Mouse (Mus musculus): ENCODE results near the gene Zkscan6. TPM values are rescaled to one million over a fixed set of nuclear protein-coding genes. Genes with fewer than 3 reads are reported as not detected.

Zkscan6 gene
- polyA plus RNA-seq, 1 experiment, result 12.4 TPM

DNA sequence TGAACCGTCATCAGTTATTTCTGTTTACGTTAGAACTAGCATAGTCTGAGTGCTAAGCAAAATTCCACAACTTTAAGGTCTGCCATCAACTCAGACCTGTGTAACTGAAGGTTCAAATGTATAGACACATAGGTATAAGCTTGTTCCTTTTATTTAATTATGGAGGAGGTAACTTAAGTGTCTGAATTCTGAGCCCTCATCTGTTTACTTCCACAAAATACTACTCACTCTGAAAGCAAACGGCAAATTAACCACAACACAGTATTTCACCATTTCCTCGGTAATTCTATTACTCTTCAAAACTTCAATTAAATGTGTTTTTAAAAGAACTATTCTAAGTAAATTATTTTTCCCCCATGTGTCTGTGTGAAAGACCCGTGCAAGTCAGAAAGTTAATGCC is 29.2 kb upstream of the Zkscan6 start:
- TF ChIP-seq CTCF (IDR thresholded peaks at IDR 0.05; ENCODE audit: extremely low read depth, insufficient read depth, low read length) (no peak), POLR2A (IDR thresholded peaks at IDR 0.05; ENCODE audit: extremely low read depth, insufficient read depth, low read length) (no peak)

DNA sequence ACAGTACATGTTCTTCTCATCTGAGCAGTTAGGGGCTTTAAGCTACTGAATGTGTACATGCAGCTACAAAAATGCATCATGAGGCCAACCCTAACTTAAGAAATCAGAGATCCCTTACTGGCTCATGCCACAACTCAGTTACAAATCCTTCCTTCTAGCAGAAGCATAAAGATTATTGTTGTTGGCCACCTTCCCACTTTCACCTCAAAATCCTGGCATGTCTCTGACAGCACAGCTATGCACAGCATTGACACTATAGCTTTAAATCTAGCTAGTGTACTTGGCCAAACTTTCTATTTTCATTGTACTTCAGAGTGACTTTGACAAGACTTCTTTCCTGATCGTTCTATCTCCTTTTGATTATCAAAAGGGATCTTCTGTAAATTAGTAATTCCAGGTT is 27.9 kb upstream of the Zkscan6 start:
- H3K4me3 ChIP-seq (ENCODE audit: insufficient read depth, low read length), result no peak overlapping the region
- H3K4me1 ChIP-seq (ENCODE audit: control insufficient read depth, insufficient read depth, low read length), result no peaks in the 10 kb centered on the region; the same call in 1 of the 2 replicates
- H3K27ac ChIP-seq (ENCODE audit: insufficient read depth, low read length), result no peak overlapping the region
- TF ChIP-seq CTCF (IDR thresholded peaks at IDR 0.05; ENCODE audit: extremely low read depth, insufficient read depth, low read length) (no peak), POLR2A (IDR thresholded peaks at IDR 0.05; ENCODE audit: extremely low read depth, insufficient read depth, low read length) (no peak)

More for the DNA sequence above, 29.2 kb upstream of the Zkscan6 start:
- no peak overlapping the region for H3K27ac ChIP-seq (ENCODE audit: insufficient read depth, low read length)
- H3K4me1 ChIP-seq (ENCODE audit: control insufficient read depth, insufficient read depth, low read length), result no peaks in the 10 kb centered on the region; the same call in 1 of the 2 replicates
- H3K4me3 ChIP-seq (ENCODE audit: insufficient read depth, low read length), result no peak overlapping the region

DNA sequence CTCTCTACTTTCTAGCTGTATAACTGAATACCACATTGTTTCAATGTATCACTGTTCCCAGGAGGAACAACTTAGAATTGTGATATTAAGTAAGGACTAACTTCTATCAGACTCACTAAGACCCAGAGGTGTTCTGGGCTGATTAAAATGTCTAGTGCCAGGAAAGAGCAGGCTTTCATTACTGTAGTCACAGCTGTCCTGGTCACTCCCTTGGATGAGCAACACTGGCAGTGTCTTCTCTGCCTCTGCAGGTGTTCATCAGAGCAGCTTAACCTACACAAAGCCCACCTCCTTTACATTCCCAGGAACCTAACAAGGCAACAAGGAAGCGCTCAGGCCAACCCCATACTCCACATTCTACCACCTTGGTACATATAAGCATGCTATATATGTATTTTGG is 27.4 kb upstream of the Zkscan6 start:
- H3K27ac ChIP-seq (ENCODE audit: insufficient read depth, low read length), result no peak overlapping the region
- TF ChIP-seq POLR2A (IDR thresholded peaks at IDR 0.05; ENCODE audit: extremely low read depth, insufficient read depth, low read length) (no peak), CTCF (IDR thresholded peaks at IDR 0.05; ENCODE audit: extremely low read depth, insufficient read depth, low read length) (no peak)
- no peak overlapping the region for H3K4me3 ChIP-seq (ENCODE audit: insufficient read depth, low read length)
- no peaks in the 10 kb centered on the region; the same call in 1 of the 2 replicates for H3K4me1 ChIP-seq (ENCODE audit: control insufficient read depth, insufficient read depth, low read length)

DNA sequence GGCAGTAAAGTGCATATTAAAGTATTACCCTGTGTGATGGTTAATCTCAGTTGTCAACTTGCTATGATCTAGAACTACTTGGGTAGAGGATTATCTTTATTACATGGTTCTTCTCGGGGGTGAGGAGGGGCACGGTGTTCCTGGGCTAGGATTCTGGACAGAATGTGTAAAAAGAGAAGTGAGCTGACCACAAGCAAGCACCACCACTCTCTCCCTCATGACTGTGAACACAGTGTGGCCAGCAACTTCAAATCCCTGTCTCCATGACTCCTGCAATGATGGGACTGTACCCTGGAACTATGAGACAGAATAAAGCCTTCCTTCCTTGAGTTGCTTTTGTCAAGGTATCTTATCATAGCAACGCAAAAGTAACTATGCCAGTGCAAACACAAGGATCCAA is 25.4 kb upstream of the Zkscan6 start:
- no peak overlapping the region for H3K27ac ChIP-seq (ENCODE audit: insufficient read depth, low read length)
- no peak for TF ChIP-seq POLR2A (IDR thresholded peaks at IDR 0.05; ENCODE audit: extremely low read depth, insufficient read depth, low read length)
- no peak for TF ChIP-seq CTCF (IDR thresholded peaks at IDR 0.05; ENCODE audit: extremely low read depth, insufficient read depth, low read length)
- no peak overlapping the region for H3K4me3 ChIP-seq (ENCODE audit: insufficient read depth, low read length)
- peaks cover 2% of the 10 kb centered on the region; the same call in 1 of the 2 replicates for H3K4me1 ChIP-seq (ENCODE audit: control insufficient read depth, insufficient read depth, low read length)

DNA sequence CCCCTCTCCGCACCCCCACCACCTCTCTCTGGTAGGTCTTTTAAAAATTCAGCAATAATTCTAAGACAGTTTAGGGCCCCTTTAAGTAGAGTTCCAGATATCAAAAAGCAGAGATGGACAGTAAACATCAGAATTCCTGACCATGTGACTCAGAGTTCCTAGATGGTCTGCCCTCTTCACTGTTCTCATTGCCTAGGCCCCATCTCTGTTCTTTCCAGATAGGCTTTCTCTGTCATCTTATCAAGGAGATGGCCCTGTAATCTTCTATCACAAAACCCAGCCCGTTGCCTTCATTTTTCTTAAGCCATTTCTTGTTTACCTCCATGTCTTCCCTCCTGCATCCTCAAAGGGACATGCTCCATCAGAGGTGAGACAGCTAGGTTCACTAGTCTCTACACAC is 20.8 kb upstream of the Zkscan6 start:
- H3K4me1 ChIP-seq (ENCODE audit: control insufficient read depth, insufficient read depth, low read length), result peaks cover 3% of the 10 kb centered on the region; the same call in 1 of the 2 replicates
- H3K4me3 ChIP-seq (ENCODE audit: insufficient read depth, low read length), result no peak overlapping the region; the same call in 1 of the 2 replicates
- H3K27ac ChIP-seq (ENCODE audit: insufficient read depth, low read length), result no peak overlapping the region
- TF ChIP-seq CTCF (IDR thresholded peaks at IDR 0.05; ENCODE audit: extremely low read depth, insufficient read depth, low read length) (no peak), POLR2A (IDR thresholded peaks at IDR 0.05; ENCODE audit: extremely low read depth, insufficient read depth, low read length) (no peak)

DNA sequence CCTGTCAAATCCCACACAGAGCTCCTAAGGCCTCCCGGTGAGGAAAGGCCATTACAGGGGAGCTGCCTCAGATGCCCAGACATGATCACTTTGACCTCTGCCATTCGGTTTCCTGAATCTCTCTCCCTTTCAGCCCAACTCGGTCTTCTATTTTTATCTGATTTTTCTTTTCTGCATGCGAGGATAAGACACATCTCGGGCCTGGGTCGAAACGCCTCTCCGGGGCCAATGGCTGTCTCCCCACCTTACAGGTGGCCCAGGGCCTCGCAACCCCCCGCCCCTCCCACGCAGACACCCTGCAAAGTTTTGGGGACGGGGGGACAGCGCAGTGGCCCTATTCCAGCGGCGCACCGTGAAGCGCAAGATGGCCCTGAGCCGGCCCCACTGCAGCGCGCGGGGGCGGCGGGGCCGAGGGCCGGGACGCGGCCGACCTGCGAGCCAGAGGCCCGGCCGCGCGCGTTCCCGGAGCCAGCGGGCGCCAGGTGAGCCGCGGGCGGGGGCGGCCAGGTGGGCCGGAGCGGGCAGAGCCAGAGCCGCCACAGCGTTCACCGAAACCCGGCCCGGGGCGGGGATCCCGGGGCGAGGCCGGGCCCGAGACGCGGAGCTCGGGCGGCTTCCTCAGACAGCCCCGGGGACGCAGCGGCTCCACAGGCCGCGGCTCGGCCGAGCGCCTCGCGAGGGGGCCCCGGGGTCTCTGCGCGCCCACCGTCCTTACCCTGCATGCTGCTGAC is 19.4 kb upstream of the Zkscan6 start:
- 0 out of 2 replicates have a peak overlapping the region, but pooled peaks have one; percentile 34 for H3K27ac ChIP-seq (ENCODE audit: insufficient read depth, low read length)
- peaks cover 3% of the 10 kb centered on the region; the same call in 1 of the 2 replicates for H3K4me1 ChIP-seq (ENCODE audit: control insufficient read depth, insufficient read depth, low read length)
- H3K4me3 ChIP-seq (ENCODE audit: insufficient read depth, low read length), result peak overlapping the region; percentile 59
- TF ChIP-seq POLR2A (IDR thresholded peaks at IDR 0.05; ENCODE audit: extremely low read depth, insufficient read depth, low read length) (no peak), CTCF (IDR thresholded peaks at IDR 0.05; ENCODE audit: extremely low read depth, insufficient read depth, low read length) (no peak)

DNA sequence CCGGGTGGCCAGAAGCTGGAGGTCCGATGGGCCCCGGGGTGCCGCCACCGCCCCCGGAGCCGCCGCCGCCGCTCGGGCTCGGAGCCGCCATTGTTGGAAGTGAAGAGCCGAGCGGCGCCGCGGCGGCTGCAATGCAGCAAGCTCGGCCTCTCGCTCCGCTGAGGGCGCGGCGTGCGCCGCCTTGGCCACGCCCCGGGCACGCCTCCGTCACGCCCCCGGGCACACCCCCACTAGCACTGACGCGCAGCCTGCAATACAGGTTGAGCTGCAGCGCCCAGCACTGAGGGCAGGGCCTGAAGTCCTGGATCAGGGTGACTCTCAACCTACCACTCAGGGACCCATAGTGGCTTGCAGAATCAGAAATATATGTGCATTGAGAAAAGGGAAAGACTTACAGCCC is 18.8 kb upstream of the Zkscan6 start, which contains the start of gene Map2k4:
Gene Map2k4 (minus strand): TSS at position 144 of the 400 bp plus-strand sequence.
- TF ChIP-seq CTCF (IDR thresholded peaks at IDR 0.05; ENCODE audit: extremely low read depth, insufficient read depth, low read length) (no peak), POLR2A (IDR thresholded peaks at IDR 0.05; ENCODE audit: extremely low read depth, insufficient read depth, low read length) (peak; percentile 85)
- Histone ChIP-seq H3K4me3 (ENCODE audit: insufficient read depth, low read length) (peak within 1 kb of the TSS; percentile 59), H3K27ac (ENCODE audit: insufficient read depth, low read length) (0 out of 2 replicates have a peak within 1 kb of the TSS, but pooled peaks have one; percentile 34), H3K4me1 (ENCODE audit: control insufficient read depth, insufficient read depth, low read length) (peaks cover 3% of the 10 kb centered on the region; the same call in 1 of the 2 replicates)

DNA sequence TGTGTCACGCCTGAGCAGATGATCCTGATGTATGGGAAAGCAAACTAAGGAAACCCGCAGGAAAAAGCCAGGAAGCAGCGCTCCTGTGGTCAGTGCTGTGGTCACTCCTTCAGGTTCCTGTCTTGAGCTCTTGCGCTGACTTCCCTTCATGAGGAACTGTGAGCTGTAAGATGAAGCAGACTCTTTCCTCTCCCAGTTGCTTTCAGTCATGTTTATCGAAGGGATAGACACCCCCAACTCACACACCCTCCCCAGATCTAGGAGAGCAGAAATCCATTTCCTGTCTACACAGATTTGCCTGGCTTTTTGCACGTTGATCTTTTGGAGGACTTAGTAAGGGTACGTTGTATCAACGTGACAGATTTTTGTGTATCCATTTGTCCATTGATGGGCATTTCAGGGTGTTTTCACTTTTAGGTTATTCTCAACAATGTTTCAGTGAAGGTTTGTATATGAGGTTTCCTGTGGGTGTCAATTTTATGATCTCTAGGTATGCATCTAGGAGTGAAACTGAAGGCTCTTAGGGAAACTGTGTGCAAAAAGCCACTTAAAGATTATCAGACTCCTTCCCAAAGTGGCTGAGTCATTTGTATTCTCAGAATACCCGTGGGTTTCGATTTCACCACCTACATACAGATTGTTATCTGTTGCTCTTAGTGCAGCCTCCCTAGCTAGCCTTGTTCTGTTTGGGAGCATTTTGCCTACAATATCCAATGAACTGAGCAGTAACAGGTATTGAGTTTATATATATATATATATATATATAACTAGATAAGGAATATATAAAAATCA is 12.4 kb upstream of the Zkscan6 start:
- no peak overlapping the region for H3K27ac ChIP-seq (ENCODE audit: insufficient read depth, low read length)
- TF ChIP-seq CTCF (IDR thresholded peaks at IDR 0.05; ENCODE audit: extremely low read depth, insufficient read depth, low read length) (no peak), POLR2A (IDR thresholded peaks at IDR 0.05; ENCODE audit: extremely low read depth, insufficient read depth, low read length) (no peak)
- H3K4me1 ChIP-seq (ENCODE audit: control insufficient read depth, insufficient read depth, low read length), result no peaks in the 10 kb centered on the region
- no peak overlapping the region for H3K4me3 ChIP-seq (ENCODE audit: insufficient read depth, low read length)

DNA sequence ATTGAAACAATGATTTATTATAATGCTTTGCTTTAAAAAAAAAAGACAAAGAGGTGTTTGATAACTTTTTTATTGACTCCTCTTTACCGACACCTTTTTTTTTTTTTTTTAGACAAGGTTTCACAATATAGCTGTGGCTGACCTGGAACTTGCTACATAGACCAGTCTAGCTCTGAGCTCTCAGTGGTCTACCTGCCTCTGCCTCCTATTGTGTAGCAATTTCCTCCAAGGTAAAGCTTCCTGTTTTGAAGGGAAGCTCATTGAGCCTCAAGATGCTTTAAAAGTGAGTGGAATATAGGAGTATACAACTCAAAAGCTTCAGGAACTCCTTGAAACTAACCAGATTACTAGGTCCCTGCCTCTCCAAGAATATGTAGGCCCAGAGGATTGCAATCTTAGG is 11.1 kb upstream of the Zkscan6 start:
- H3K27ac ChIP-seq (ENCODE audit: insufficient read depth, low read length), result no peak overlapping the region
- no peaks in the 10 kb centered on the region for H3K4me1 ChIP-seq (ENCODE audit: control insufficient read depth, insufficient read depth, low read length)
- no peak overlapping the region for H3K4me3 ChIP-seq (ENCODE audit: insufficient read depth, low read length)
- TF ChIP-seq POLR2A (IDR thresholded peaks at IDR 0.05; ENCODE audit: extremely low read depth, insufficient read depth, low read length), result no peak
- TF ChIP-seq CTCF (IDR thresholded peaks at IDR 0.05; ENCODE audit: extremely low read depth, insufficient read depth, low read length), result no peak
